ENCODE assay signal across 23 mouse cellular contexts in genomic region chr14:117151621-117152020, GRCm38 (mm10).
"Had no signal": no experiment of that assay in that cellular context is flagged by ENCODE, and none has a peak within 500 bp of the region (broad histone marks: within the 10 kb centered on the region; RNA-seq: fewer than 3 reads in every experiment).

No protein-coding gene starts in this region.

- H3K9me3 ChIP-seq: heart, embryonic 10.5 days; heart, embryonic 12.5 days; hindbrain, embryonic 13.5 days; hindbrain, embryonic 15.5 days; kidney, embryonic 15.5 days; limb, embryonic 13.5 days; limb, embryonic 15.5 days had no signal

- H3K27me3 ChIP-seq: heart, embryonic 12.5 days; hindbrain, embryonic 13.5 days; hindbrain, embryonic 15.5 days; kidney, embryonic 15.5 days; limb, embryonic 13.5 days; limb, embryonic 15.5 days had no signal

- H3K4me1 ChIP-seq: heart, embryonic 10.5 days; heart, embryonic 12.5 days; hindbrain, embryonic 13.5 days; hindbrain, embryonic 15.5 days; kidney, embryonic 15.5 days had no signal

- H3K27ac ChIP-seq: heart, embryonic 10.5 days; hindbrain, embryonic 13.5 days; hindbrain, embryonic 15.5 days; hindbrain, postnatal 0 days; kidney, embryonic 15.5 days; kidney, postnatal 0 days; limb, embryonic 13.5 days; limb, embryonic 15.5 days had no signal

- H3K9ac ChIP-seq: heart, embryonic 12.5 days; hindbrain, embryonic 13.5 days; hindbrain, embryonic 15.5 days; kidney, embryonic 15.5 days; limb, embryonic 13.5 days; limb, embryonic 15.5 days had no signal

- ATAC-seq: hindbrain, postnatal 0 days; intestine, embryonic 16.5 days had no signal

- H3K36me3 ChIP-seq: heart, embryonic 10.5 days; heart, embryonic 12.5 days; hindbrain, embryonic 13.5 days; hindbrain, embryonic 15.5 days; kidney, embryonic 15.5 days; limb, embryonic 13.5 days; limb, embryonic 15.5 days had no signal

- H3K4me3 ChIP-seq: heart, embryonic 10.5 days; heart, embryonic 12.5 days; hindbrain, embryonic 13.5 days; hindbrain, embryonic 15.5 days; kidney, embryonic 15.5 days; limb, embryonic 13.5 days; limb, embryonic 15.5 days had no signal

- DNase-seq: gastrocnemius, postnatal 14 days; gastrocnemius, postnatal 36 days; heart, adult 18-20 months; heart, postnatal 14 days; heart, postnatal 36 days; kidney, adult 11 months; kidney, adult 2 months; kidney, adult 9 months; kidney, postnatal 14 days; kidney, postnatal 36 days; layer of hippocampus, adult 9-11 months; layer of hippocampus, postnatal 36 days; left cerebral cortex, postnatal 4 days had no signal

- H3K4me2 ChIP-seq: heart, embryonic 12.5 days; hindbrain, embryonic 13.5 days; hindbrain, embryonic 15.5 days; kidney, embryonic 15.5 days; limb, embryonic 13.5 days; limb, embryonic 15.5 days had no signal
